Mouse (Mus musculus): ENCODE measurements around the gene Batf.

Gene Batf

DNA sequence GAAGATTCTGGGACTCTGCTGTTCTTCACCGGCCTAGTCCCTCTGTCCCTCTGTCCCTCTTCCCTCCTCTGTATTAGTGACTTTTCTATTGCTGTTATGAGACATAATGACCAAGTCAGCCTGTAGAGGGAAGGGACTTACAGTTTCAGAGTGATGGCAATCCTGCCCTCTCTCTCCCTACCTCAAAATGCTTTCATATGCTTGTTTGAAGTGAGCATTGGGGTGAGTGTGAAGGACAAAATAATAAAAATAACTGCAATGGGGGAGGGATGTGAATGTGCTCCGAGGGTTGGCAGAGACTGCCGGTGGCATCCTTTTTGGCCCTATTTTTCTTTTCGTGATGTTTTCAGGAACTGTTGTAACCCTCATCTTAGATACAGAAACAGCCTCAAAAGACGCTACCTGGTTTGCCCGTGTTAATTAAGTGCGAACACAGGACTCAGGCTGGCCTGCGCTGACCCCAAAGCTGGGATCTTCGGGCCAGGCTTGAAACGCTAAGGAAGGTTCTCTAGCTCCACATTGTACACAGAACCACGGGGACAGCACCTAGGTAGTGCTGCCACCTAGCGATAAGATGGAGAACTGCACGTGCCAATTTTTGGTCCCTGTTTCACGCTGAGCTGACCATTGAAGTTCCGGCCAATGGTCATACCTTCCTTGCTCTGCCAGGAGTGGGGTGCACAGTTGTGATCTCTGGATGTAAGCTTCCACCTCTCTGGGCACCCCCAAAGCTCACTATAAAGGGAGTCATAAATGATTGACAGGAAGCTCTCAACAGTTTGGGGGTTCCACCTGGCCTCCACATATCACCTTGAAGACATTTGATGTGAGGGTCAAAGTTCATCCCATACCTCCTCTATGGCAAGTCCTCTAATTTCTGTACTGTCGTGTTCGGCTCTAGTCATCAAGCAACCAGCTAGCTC lies 42.8 kb downstream of the Batf start:
- peak; percentile 54 for DNase-seq

DNA sequence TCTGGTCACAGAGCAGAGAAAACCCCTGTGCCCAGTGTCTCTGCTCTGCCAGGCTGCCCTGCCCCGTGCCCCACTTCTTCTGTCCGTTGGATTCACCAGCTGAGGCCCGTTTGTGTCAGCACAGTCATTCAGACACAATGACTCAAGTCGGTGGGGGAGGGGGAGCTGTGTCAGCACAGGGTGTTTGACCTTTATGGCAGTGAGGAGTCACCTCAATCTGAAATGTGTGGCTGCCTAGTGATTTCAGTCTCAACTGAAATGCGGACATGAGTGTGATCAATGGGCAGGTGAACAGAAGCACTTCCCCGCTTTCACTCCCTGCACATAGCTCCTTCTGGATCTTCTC lies 43.4 kb downstream of the Batf start:
- DNase-seq = no peak

DNA sequence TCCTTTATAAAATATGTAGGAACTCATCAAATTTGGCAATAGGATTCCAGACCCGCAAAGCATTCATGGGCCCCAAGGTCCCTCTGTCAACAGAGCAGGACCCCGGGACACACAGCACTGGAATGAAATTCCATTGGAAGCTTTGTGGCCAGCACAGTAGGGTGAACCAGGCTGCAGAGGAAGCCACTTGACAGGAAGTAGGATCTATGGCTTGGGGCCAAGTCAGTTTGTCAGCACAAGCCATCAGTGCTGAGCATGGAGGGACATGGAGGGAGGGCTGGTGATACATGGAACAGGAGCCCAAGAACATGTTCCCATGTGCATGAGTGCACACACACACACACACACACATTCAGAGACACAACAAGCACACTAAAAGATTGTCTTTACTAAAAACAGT lies 49.7 kb downstream of the Batf start:
- no peak for DNase-seq

DNA sequence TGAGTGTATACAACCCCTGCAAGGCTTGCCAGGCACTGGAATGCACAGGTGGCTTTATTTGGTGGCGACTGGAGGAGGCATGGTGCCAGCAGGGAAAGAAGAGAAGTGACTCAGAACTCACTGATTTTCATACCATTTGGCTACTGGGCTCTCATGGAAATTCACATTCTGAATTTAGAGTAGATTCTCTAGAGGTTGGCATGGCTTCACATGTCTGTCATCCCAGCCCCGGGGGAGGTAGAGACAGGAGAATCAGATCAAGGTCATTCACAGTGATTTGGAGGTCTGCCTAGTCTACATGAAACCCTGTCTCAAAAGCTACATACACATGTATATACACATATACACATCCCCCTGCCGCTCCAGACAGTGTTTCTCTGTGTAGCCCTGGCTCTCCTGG lies 50.5 kb downstream of the Batf start:
- no peak for DNase-seq

DNA sequence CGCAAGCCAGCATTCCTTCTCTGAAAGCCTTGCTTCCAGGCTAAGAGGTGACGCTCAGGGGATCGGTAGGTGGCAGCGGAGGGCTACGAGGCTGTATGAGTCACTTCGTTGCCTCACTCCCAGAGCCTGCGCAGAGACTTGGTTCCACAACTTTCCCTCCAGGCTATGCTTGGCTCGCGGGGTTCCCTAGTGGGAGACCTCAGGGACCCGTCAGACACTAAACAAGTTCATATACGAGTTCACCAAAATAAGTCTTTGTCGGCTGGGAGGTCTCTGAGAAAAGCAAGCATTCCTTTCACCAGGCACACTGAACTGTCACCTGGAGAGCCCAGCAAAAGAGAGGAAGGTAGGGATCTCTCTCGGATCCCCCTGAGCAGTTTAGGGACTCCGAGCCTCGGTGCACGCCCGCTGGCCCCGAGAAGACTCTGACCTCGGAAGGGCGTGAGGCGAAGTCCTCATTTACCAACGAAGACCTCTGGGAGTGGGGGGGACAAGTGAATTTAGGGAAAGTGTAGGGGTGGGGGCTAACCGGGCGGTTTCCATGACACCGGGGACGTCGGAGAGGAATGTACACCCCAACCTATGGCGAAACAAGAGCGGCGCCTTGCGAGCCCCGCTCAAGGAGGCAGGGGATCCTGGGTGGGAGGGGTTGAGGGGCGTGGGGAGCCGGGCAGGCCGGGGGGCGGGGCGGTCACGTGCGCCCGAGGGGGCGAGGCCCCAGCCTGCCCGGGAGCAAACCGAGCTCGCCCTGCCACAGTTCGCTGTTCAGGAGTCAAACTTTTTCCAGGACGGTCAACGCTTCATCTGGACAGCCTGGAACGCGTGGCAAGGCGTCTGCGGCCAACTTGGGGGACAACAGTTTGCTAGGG lies 59.6 kb downstream of the Batf start, which contains the start of gene Flvcr2:
Gene Flvcr2, plus strand, starts transcription at position 713 of the 869 bp plus-strand sequence.
- DNase-seq = peak; percentile 68

DNA sequence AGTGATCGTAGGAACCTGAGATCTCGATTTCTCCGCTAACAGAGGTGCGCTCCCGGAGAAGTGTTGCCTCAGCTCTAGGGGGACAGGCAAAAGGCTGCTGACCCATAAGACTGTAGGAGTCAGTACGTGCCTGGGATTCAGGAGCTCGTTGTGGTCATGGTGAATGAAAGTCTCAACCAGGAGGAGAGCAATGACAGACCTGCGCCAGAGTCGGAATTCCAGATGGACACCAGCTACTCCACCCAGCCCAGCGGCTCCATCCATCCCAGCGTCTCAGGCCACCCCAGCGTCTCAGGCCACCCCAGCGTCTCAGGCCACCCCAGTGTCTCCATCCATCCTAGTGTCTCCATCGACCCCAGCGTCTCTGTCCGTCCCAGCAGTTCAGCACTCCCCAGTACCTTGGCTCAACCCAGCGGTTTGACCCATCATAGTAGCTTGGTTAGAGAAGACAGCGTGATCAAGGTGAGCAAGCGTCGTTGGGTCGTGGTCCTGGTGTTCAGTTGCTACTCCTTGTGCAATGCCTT lies 60.3 kb downstream of the Batf start:
- DNase-seq = no peak

DNA sequence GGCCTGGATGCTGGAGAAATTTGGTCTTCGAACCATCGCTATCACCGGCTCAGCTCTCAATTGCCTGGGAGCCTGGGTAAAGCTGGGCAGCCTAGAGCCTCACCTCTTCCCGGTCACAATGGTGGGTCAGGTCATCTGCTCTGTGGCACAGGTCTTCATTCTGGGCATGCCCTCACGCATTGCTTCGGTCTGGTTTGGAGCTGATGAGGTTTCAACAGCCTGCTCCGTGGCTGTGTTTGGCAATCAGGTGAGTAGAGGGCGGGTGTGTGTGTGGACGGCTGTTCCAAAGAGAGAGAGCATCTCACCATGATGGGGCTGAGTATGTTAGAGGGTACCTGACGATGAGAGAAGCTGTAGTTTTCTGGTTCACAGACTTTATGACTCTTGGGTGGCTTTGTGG lies 60.9 kb downstream of the Batf start:
- DNase-seq = no peak

DNA sequence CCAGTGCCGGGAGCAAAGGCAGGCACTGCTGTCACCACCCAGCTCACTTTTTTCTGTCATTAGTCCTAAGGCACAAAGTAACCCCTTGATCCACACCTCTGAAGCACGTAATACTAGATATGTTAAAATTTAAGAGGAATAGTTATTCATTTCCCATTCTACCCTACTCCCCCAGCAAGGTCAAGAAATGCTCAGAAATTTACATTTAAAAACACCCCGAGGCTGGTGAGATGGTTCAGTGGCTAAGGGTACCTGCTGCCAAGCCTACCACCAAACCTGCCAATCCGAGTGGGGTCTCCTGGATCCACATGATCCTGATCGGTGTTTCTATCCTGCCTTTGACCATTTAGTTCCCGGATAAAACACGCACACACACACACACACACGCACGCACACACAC lies 63.4 kb downstream of the Batf start:
- DNase-seq = no peak

DNA sequence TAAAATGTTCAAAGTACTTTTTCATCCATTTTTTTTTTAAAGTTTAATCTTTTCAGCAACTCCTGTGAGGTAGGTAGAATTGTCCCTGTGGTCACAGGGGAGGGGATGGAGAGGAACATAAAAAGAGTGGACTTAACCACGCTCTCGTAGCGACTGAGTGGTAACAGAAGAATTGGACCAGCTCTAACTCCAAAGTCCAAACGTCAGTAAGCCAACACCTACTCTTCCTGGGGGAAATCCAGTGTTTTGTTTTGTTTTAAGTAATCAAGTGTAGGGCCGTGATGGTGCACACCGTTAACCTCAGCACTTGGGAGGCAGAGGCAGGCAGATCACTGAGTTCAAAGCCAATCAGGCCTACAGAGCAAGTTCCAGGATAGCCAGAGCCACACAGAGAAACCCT lies 65.6 kb downstream of the Batf start:
- DNase-seq = no peak

DNA sequence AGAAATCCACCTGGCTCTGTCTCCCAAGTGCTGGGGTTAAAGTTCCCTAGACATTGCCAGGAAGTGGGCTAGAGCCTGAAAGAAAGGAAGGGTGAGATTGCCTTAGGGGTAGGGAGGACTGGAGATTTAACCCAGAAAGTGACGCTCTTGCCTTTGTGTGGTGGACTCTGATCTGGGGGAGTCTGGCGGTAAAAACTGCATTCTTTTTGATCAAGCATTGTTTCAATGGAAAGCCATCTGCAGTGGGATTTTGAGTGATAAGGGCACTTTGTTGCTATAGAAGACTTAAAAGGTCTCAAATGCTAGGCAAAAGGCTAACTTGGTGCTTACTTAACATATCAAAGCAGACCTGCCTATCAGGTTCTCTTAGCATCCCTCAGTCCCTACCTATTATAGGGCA lies 66.8 kb downstream of the Batf start:
- no peak for DNase-seq

DNA sequence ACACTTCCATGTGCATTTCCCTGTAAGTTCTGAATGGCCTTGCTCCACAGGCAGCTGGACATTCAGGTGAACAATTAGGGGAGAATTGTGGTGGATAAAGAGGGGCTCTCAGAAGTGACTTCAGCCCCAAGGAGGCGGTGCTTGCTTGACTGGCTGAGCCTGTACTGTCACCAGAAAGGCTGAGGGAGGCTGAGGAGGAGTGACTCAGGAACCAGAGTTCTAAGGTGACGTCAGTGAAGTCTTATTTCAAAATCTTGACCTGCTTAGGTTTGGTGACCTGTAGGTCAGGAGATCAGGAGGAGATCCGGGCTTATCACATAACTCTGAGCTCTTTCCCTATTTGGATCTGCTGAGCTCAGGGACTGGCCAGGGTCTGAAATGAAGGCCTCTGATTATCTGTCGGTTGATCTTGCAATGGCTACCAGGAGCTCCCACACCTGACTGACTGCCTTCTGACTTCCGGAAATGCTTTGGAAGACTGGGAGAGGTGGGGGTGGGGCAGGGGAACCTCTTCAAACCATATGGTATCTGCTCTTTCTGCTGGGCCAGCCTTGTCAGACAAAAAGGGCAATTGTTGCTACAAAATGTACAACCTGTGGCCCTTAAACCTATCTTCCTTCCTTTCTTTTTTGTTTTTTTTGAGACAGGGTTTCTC lies 68.3 kb downstream of the Batf start:
- DNase-seq = no peak

DNA sequence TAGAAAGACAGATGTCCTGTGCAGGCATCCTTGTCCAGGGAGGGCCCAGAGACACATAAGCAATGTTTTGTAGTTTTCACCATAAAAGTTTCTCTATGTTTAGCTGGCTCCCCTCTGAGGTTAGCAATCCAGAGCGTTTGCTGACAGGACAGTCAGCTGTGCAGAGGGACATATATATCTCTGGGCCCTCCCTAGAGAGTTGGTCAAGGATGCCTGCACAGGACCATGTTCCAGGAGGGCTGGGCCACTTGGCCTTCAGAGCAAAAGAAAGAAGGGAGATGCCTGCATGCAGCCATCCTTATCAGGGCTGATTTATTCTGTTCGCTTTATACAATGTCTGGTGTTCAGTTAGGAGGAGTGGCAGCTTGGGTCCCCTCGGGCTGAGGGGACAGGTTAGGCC lies 70.0 kb downstream of the Batf start:
- no peak for DNase-seq

DNA sequence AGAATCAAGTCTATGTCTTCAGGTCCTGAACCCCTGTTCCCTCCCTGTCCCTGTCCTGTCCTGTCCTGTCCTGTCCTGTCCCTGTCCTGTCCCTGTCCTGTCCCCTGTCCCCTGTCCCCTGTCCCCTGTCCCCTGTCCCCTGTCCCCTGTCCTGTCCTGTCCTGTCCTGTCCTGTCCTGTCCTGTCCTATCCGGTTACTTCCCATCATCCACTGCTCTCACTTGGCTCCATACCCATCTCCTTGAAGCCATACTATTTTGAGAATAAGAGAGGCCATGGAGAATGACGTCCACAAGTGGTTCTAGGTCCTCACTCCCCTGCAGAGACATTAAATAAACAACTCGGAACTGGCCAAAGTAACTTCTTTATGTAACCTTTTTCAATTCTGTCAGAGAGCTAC lies 70.6 kb downstream of the Batf start:
- no peak for DNase-seq

All from thymus, postnatal 25 days (tissue).